Mouse (Mus musculus) testis, adult 2 months (tissue): ENCODE results near the gene Slc22a19.

ENCODE experiments used
- CTCF ChIP-seq: fragments of 200-500 bp; IDR thresholded peaks from 2 replicates; pipeline ENCODE4 v1.5.1; 2012; ENCODE audit warnings: low read depth, mild to moderate bottlenecking, inconsistent platforms, low read length, moderate library complexity; ENCODE audit not compliant: control insufficient read depth, insufficient read depth, insufficient replicate concordance
- POLR2A ChIP-seq: fragments of 200-500 bp; IDR thresholded peaks from 2 replicates; pipeline ENCODE4 v1.6.1; 2012; ENCODE audit warnings: low read depth, mild to moderate bottlenecking, inconsistent platforms, low read length, moderate library complexity; ENCODE audit not compliant: control insufficient read depth

- TF ChIP-seq POLR2A (no peak), CTCF (no peak)
Measured at GRCm38 (mm10) chr19:7687988-7688387, 23.1 kb downstream of the Slc22a19 start.
